Mouse (Mus musculus) ES-E14 (cell line): ENCODE results near the gene Lrrc51.

Experiments
- CHD2 ChIP-seq: IDR thresholded peaks from 2 replicates; pipeline ENCODE4 v1.6.1; 2014; ENCODE audit warnings: mild to moderate bottlenecking, low read depth, low read length, inconsistent platforms
- HCFC1 ChIP-seq: IDR thresholded peaks from 2 replicates; pipeline ENCODE4 v1.6.1; 2012; ENCODE audit warnings: low read length, inconsistent platforms, borderline replicate concordance; ENCODE audit not compliant: insufficient read depth
- MAFK ChIP-seq: IDR thresholded peaks from 2 replicates; pipeline ENCODE4 v1.6.1; 2014; ENCODE audit warnings: mild to moderate bottlenecking, low read depth, low read length, inconsistent platforms; ENCODE audit not compliant: insufficient read depth
- ZC3H11A ChIP-seq: IDR thresholded peaks from 2 replicates; pipeline ENCODE4 v1.6.1; 2012; ENCODE audit warnings: low read depth, mild to moderate bottlenecking, inconsistent platforms, low read length, borderline replicate concordance

DNA sequence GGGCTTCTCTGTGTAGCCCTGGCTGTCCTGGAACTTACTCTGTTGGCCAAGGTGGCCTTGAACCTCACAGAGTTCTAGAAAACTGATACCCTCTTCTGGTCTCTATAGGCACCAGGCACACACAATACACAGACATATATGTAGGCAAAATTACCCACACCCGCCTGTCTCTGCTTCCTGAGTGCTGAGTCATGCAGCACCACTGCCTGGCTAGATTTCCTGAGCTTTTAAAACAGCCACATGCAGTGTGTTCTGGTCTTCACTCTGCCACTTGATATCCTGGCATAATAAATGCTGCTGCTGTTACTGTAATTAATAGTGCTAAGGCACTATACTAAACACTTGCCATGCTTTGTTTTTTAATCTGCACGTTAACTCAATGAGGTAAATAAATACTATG lies 31.9 kb upstream of the Lrrc51 start:
- TF ChIP-seq CHD2 (no peak), HCFC1 (no peak), MAFK (peak; percentile 55; the same call in 1 of the 2 replicates), ZC3H11A (no peak)
